Mouse (Mus musculus) E14TG2a.4 (cell line): Measurements from ENCODE around the gene Sdhb.

Experiments used
- CTCF ChIP-seq: conservative IDR thresholded peaks from 2 replicates; pipeline ENCODE4 v1.5.1; 2014; ENCODE audit warnings: low read length
- NANOG ChIP-seq: IDR thresholded peaks from 2 replicates; pipeline ENCODE4 v1.6.1; 2014; ENCODE audit warnings: borderline replicate concordance, low read length, mixed read lengths

GRCm38 (mm10) chr4:140959715-140960479, 1.1 kb upstream of the Sdhb start:
- TF ChIP-seq CTCF (no peak), NANOG (no peak)
